Mouse (Mus musculus): Measurements from ENCODE around the gene Pold1.

DNA sequence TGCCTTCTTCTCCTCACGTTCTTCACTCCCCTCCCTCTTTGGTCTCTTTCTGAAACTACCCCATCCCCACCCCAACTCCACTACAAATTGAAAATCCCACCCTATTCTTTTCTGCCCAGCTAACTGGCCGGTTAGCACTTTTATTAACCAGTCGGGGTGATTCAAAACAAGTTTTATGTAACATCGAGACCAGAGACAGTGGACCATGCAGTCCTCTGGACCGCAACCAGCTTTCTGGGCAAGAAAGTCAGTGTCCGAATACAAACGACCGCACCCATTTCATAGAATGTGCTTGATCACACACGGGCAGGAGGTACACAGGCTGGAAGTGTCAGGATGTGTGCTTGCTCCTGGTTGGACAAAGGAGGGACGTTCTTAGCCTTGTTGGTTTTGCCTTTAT, 15.8 kb upstream of the Pold1 start:
- no peak for TF ChIP-seq POLR2A (IDR thresholded peaks at IDR 0.05; ENCODE audit: low read depth, low read length)
- TF ChIP-seq CTCF (IDR thresholded peaks at IDR 0.05; ENCODE audit: borderline replicate concordance, insufficient read depth, low read length) = no peak

Measured in embryonic fibroblast, embryonic 13.5 days (primary cell).